Mouse (Mus musculus): ENCODE measurements around the gene Gm36028. TPM values are rescaled to one million over a fixed set of nuclear protein-coding genes. Genes with fewer than 3 reads are reported as not detected.

Gm36028 gene
- total and polyA plus RNA-seq, 2 experiments, result 2.1 to 5.3 TPM

- H3K36me3 ChIP-seq (ENCODE audit: control insufficient read depth, insufficient read depth, low read length), result peaks cover 2% of the 10 kb centered on the region; the same call in 1 of the 2 replicates
- H3K27ac ChIP-seq (replicated peaks; ENCODE audit: insufficient read depth, low read depth, low read length), result peak within 1 kb of the TSS; percentile 100
- H3K79me2 ChIP-seq (ENCODE audit: control insufficient read depth, insufficient read depth, low read length), result peaks cover 20% of the 10 kb centered on the region; the same call in 1 of the 2 replicates
- peaks cover 34% of the 10 kb centered on the region for H3K4me1 ChIP-seq (ENCODE audit: control insufficient read depth, insufficient read depth, low read length)
- peak within 1 kb of the TSS; percentile 87 for H3K4me3 ChIP-seq (ENCODE audit: insufficient read depth, low read depth, low read length)
- H3K27me3 ChIP-seq (ENCODE audit: control insufficient read depth, insufficient read depth, low read length), result no peaks in the 10 kb centered on the region
- peak; percentile 61 for DNase-seq (ENCODE audit: extremely low read depth, low read depth, low spot score)
- WGBS, result 1% methylated on average over 72 of the region's 86 CpGs
- peak within 1 kb of the TSS; percentile 98 for H3K9ac ChIP-seq (ENCODE audit: low read depth, low read length)
- TF ChIP-seq POLR2A (IDR thresholded peaks at IDR 0.05; ENCODE audit: extremely low read depth, insufficient read depth, low read length), result peak; percentile 59; the same call in 1 of the 2 replicates
- 0 out of 2 replicates have a peak, but pooled peaks have one; percentile 4 for TF ChIP-seq CTCF (IDR thresholded peaks at IDR 0.05; ENCODE audit: low read depth, low read length)
Observed at GRCm38 (mm10) chr16:37867791-37868505, 7.0 kb upstream of the Gm36028 start, which contains the start of gene Lrrc58. TSS of gene Lrrc58 (plus strand) at chr16:37868389.

GRCm38 (mm10) chr16:37865841-37866240 is 4.9 kb upstream of the Gm36028 start:
- no peak overlapping the region for H3K4me3 ChIP-seq (ENCODE audit: insufficient read depth, low read depth, low read length)
- H3K9ac ChIP-seq (ENCODE audit: low read depth, low read length), result no peak overlapping the region
- no peak overlapping the region for H3K27ac ChIP-seq (replicated peaks; ENCODE audit: insufficient read depth, low read depth, low read length)
- WGBS, result 90% methylated on average over 9 of the region's 9 CpGs
- peaks cover 22% of the 10 kb centered on the region for H3K4me1 ChIP-seq (ENCODE audit: control insufficient read depth, insufficient read depth, low read length)
- H3K79me2 ChIP-seq (ENCODE audit: control insufficient read depth, insufficient read depth, low read length), result peaks cover 10% of the 10 kb centered on the region; the same call in 1 of the 2 replicates
- no peaks in the 10 kb centered on the region for H3K27me3 ChIP-seq (ENCODE audit: control insufficient read depth, insufficient read depth, low read length)
- no peak for DNase-seq (ENCODE audit: extremely low read depth, low read depth, low spot score)
- H3K36me3 ChIP-seq (ENCODE audit: control insufficient read depth, insufficient read depth, low read length), result no peaks in the 10 kb centered on the region
- TF ChIP-seq POLR2A (IDR thresholded peaks at IDR 0.05; ENCODE audit: extremely low read depth, insufficient read depth, low read length), result no peak
- TF ChIP-seq CTCF (IDR thresholded peaks at IDR 0.05; ENCODE audit: low read depth, low read length), result no peak

GRCm38 (mm10) chr16:37863876-37864275 is 2.9 kb upstream of the Gm36028 start:
- 35% methylated on average over 3 of the region's 3 CpGs for WGBS
- H3K4me3 ChIP-seq (ENCODE audit: insufficient read depth, low read depth, low read length), result no peak overlapping the region
- peaks cover 4% of the 10 kb centered on the region; the same call in 1 of the 2 replicates for H3K79me2 ChIP-seq (ENCODE audit: control insufficient read depth, insufficient read depth, low read length)
- no peak overlapping the region for H3K9ac ChIP-seq (ENCODE audit: low read depth, low read length)
- peaks cover 15% of the 10 kb centered on the region for H3K4me1 ChIP-seq (ENCODE audit: control insufficient read depth, insufficient read depth, low read length)
- no peaks in the 10 kb centered on the region for H3K36me3 ChIP-seq (ENCODE audit: control insufficient read depth, insufficient read depth, low read length)
- H3K27ac ChIP-seq (replicated peaks; ENCODE audit: insufficient read depth, low read depth, low read length), result peak overlapping the region; percentile 79
- TF ChIP-seq POLR2A (IDR thresholded peaks at IDR 0.05; ENCODE audit: extremely low read depth, insufficient read depth, low read length) (no peak), CTCF (IDR thresholded peaks at IDR 0.05; ENCODE audit: low read depth, low read length) (no peak)
- H3K27me3 ChIP-seq (ENCODE audit: control insufficient read depth, insufficient read depth, low read length), result no peaks in the 10 kb centered on the region
- peak; percentile 62 for DNase-seq (ENCODE audit: extremely low read depth, low read depth, low spot score)

- no peak overlapping the region for H3K27ac ChIP-seq (replicated peaks; ENCODE audit: insufficient read depth, low read depth, low read length)
- H3K4me1 ChIP-seq (ENCODE audit: control insufficient read depth, insufficient read depth, low read length), result peaks cover 20% of the 10 kb centered on the region
- no peaks in the 10 kb centered on the region for H3K27me3 ChIP-seq (ENCODE audit: control insufficient read depth, insufficient read depth, low read length)
- WGBS, result 91% methylated on average over 7 of the region's 7 CpGs
- TF ChIP-seq POLR2A (IDR thresholded peaks at IDR 0.05; ENCODE audit: extremely low read depth, insufficient read depth, low read length) (no peak), CTCF (IDR thresholded peaks at IDR 0.05; ENCODE audit: low read depth, low read length) (no peak)
- no peaks in the 10 kb centered on the region for H3K79me2 ChIP-seq (ENCODE audit: control insufficient read depth, insufficient read depth, low read length)
- no peaks in the 10 kb centered on the region for H3K36me3 ChIP-seq (ENCODE audit: control insufficient read depth, insufficient read depth, low read length)
- DNase-seq (ENCODE audit: extremely low read depth, low read depth, low spot score), result no peak
- H3K9ac ChIP-seq (ENCODE audit: low read depth, low read length), result no peak overlapping the region
- H3K4me3 ChIP-seq (ENCODE audit: insufficient read depth, low read depth, low read length), result no peak overlapping the region
Observed at GRCm38 (mm10) chr16:37860213-37860612, 733 bp downstream of the Gm36028 start.

- no peak overlapping the region for H3K9ac ChIP-seq (ENCODE audit: low read depth, low read length)
- no peak for TF ChIP-seq CTCF (IDR thresholded peaks at IDR 0.05; ENCODE audit: low read depth, low read length)
- no peak for TF ChIP-seq POLR2A (IDR thresholded peaks at IDR 0.05; ENCODE audit: extremely low read depth, insufficient read depth, low read length)
- no peaks in the 10 kb centered on the region for H3K36me3 ChIP-seq (ENCODE audit: control insufficient read depth, insufficient read depth, low read length)
- peaks cover 25% of the 10 kb centered on the region for H3K4me1 ChIP-seq (ENCODE audit: control insufficient read depth, insufficient read depth, low read length)
- WGBS, result 59% methylated on average over 8 of the region's 8 CpGs
- H3K79me2 ChIP-seq (ENCODE audit: control insufficient read depth, insufficient read depth, low read length), result 0 out of 2 replicates have a peak, but pooled peaks cover 4% of the 10 kb centered on the region
- no peak overlapping the region for H3K4me3 ChIP-seq (ENCODE audit: insufficient read depth, low read depth, low read length)
- no peak overlapping the region for H3K27ac ChIP-seq (replicated peaks; ENCODE audit: insufficient read depth, low read depth, low read length)
- no peak for DNase-seq (ENCODE audit: extremely low read depth, low read depth, low spot score)
- no peaks in the 10 kb centered on the region for H3K27me3 ChIP-seq (ENCODE audit: control insufficient read depth, insufficient read depth, low read length)
Observed at GRCm38 (mm10) chr16:37857495-37857894, 3.5 kb downstream of the Gm36028 start.

- peak; percentile 99 for DNase-seq (ENCODE audit: extremely low read depth, low read depth, low spot score)
- WGBS, result 28% methylated on average over 3 of the region's 3 CpGs
- no peak overlapping the region for H3K4me3 ChIP-seq (ENCODE audit: insufficient read depth, low read depth, low read length)
- H3K4me1 ChIP-seq (ENCODE audit: control insufficient read depth, insufficient read depth, low read length), result peaks cover 25% of the 10 kb centered on the region
- H3K79me2 ChIP-seq (ENCODE audit: control insufficient read depth, insufficient read depth, low read length), result 0 out of 2 replicates have a peak, but pooled peaks cover 4% of the 10 kb centered on the region
- H3K27ac ChIP-seq (replicated peaks; ENCODE audit: insufficient read depth, low read depth, low read length), result peak overlapping the region; percentile 86
- no peaks in the 10 kb centered on the region for H3K27me3 ChIP-seq (ENCODE audit: control insufficient read depth, insufficient read depth, low read length)
- H3K9ac ChIP-seq (ENCODE audit: low read depth, low read length), result peak overlapping the region; percentile 12; the same call in 1 of the 2 replicates
- no peaks in the 10 kb centered on the region for H3K36me3 ChIP-seq (ENCODE audit: control insufficient read depth, insufficient read depth, low read length)
- TF ChIP-seq POLR2A (IDR thresholded peaks at IDR 0.05; ENCODE audit: extremely low read depth, insufficient read depth, low read length) (no peak), CTCF (IDR thresholded peaks at IDR 0.05; ENCODE audit: low read depth, low read length) (no peak)
Observed at GRCm38 (mm10) chr16:37856327-37856726, 4.6 kb downstream of the Gm36028 start.

Measured in liver, adult 2 months (tissue).